Mouse (Mus musculus): Measurements from ENCODE around the gene Rpsa. TPM values are rescaled to one million over a fixed set of nuclear protein-coding genes. Genes with fewer than 3 reads are reported as not detected.
"Not testable (repeated sequence)": the region's sequence is repeated elsewhere in the genome, so short reads cannot be mapped to it uniquely, and the experiment has no call there.

Rpsa gene
- total RNA-seq (2021), result 100 to 1,000 TPM; 475 to 558 TPM
- long read RNA-seq, experiment 1, transcript Rpsa-201 (7 exons, 1,938 nt), result major isoform, 80 of 104 reads
- long read RNA-seq, experiment 1, partial matches to known transcripts, result 20 of 104 reads
- long read RNA-seq, experiment 1, other reads (novel, unspliced or antisense), result 1 of 104 reads
- long read RNA-seq, experiment 2, transcript Rpsa-201 (7 exons, 1,938 nt), result major isoform, 83 of 106 reads
- long read RNA-seq, experiment 2, partial matches to known transcripts, result 18 of 106 reads
- long read RNA-seq, experiment 2, other reads (novel, unspliced or antisense), result 1 of 106 reads

DNA sequence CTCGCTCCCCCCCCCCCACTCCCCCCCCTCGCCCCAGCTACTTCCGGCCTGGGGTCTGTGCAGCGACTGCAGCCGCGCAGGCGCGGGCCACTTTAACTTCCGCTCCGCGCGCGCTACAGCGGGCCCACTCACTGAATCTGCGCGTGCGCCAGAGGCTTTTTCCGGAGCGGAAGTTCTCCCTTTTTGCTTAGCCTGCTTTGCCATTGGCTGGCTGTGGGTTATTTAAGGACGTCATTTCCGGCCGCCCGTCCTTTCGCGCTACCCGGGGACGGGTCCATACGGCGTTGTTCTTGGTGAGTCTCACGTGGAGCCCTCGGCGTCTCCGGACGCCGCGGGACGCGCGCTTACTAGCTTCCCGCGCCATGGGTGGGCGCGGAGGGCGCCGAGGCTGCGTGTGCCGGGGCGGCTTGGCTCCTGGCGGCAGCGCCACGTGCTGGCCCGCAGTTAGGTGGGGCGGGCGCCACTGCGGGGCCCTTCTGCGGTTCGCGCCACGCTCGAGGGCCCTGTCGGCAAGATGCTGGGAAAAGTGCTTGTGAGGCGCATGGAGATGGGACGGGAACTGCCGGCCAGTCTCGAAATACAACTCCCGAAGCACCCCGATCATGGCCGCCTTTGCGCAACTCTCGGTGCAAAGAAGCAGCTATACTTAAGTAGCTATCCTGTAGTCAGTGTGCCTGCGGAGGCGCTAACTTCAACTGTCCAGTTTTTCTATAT is at the start of gene Rpsa:
Rpsa (plus strand) TSS at position 152 of the 714 bp plus-strand sequence.
- intact Hi-C loops (cut with DNase I), result loop anchor here (5.0 kb wide), 1 partner anchor 365 kb away; the partner anchor contains the start of gene Eif1b
- DNase-seq, result peak; percentile 96 to 97

DNA sequence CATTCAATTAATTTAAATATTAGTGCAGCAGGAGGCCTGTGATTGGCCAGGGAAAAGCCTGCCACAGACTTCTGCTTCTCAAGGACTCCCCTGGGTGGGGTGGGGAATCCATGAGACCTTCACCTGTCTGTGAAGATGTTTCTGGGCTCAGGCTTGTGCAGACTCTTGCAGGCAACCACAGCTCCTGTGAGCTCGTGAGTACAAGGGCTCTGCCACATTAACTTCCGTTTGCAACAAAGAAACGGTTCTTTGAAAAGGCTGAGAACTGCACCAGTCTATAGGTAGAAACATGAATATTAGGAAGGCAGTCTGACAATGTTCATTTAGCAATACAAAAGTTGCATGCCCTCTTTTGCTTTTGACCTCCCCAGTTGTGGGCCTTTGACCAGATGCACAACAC is 49.2 kb upstream of the Rpsa start:
- no peak for DNase-seq
- intact Hi-C loops (cut with DNase I), result no loop called here

DNA sequence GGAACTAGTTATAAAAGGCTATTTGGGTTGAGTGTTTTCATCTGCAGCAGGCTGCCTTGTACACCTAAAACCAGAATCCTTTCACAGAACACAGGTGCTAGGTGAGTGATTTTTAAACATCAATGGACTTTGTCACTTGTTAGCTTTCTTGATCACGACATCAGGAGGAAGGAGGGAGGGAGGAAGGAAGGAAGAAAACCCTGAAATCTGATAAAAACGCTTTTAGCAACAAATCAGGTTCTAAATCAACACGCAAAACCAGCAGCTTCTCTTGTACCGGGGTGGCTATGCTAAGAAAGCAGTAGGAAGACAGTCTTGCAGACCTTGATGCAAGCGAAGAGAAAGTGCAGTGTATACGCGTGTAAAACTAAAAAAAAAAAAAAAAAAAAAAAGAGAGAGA is 47.6 kb upstream of the Rpsa start:
- intact Hi-C loops (cut with DNase I), result no loop called here
- DNase-seq, result no peak

GRCm38 (mm10) chr9:120080546-120081108 is 46.9 kb upstream of the Rpsa start:
- peak in 1 of 2 experiments; percentile 31 for DNase-seq

DNA sequence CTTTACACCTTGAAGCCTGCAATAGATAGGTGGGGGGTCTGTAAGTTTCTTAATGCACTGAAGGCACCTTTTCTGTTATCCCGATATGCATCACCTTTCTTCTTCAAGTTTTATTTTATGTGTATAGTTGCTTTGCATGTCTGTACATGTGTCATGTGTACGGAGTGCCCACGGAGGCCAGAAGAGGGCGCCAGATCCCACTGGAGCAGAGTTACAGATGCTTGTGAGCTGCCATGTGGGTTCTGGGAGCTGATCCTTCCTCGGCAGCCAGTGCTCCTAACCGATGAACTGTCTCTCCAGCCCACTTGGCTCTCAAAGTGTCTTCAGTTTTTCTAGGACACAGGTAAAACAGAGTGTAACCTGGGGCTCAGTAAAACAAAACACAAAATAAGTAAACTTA is 46.2 kb upstream of the Rpsa start:
- intact Hi-C loops (cut with DNase I), result no loop called here
- no peak for DNase-seq

More at GRCm38 (mm10) chr9:120080546-120081108, 46.9 kb upstream of the Rpsa start:
- intact Hi-C loops (cut with DNase I), result no loop called here

DNA sequence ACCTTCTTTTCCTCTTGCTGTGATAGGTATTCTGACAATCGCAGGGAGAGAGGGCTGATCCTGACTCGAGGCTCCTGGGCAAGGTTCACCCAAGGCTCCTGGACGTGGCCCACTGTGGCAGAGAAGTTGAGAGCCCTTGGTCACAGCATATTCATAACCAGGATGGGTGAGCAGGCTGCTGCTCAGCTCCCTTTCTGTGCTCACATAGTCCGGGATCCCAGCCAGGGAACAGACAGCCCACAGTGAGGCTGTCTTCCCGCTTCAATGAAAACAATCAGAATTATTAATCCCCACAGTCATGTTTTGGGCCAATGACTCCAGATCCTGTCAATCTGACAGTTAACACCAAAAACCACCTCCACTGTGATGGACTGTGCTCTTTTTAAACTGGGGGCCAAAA is 45.5 kb upstream of the Rpsa start:
- no peak for DNase-seq
- intact Hi-C loops (cut with DNase I), result no loop called here

GRCm38 (mm10) chr9:120082691-120083090 is 44.8 kb upstream of the Rpsa start:
- DNase-seq, result no peak
- intact Hi-C loops (cut with DNase I), result no loop called here

GRCm38 (mm10) chr9:120083158-120083894 is 44.2 kb upstream of the Rpsa start:
- intact Hi-C loops (cut with DNase I), result no loop called here
- no peak for DNase-seq

- intact Hi-C loops (cut with DNase I), result no loop called here
- DNase-seq, result no peak
Measured at GRCm38 (mm10) chr9:120084406-120084805, 43.1 kb upstream of the Rpsa start.

DNA sequence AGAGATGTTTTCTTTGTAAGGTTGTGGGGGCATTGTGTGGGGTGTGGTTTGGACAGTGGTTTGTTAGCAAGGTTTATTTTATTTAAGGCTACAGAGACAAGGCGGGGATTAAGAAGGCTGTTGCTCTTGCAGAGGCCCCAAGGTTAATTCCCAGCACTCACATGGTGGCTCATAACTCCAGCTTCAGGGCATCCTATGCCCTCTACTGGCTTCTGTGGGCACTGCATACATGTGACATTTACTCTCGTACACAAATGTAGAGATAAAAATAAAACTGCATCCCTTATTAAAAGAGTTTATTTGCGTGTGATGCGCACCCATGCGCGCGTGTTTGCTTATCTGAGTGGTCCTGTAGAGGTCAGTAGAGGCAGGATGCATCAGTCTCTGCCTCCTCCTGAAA is 38.4 kb upstream of the Rpsa start:
- no peak for DNase-seq
- intact Hi-C loops (cut with DNase I), result no loop called here

GRCm38 (mm10) chr9:120091086-120091485 is 36.4 kb upstream of the Rpsa start:
- intact Hi-C loops (cut with DNase I), result no loop called here
- no peak for DNase-seq

- intact Hi-C loops (cut with DNase I), result no loop called here
- DNase-seq, result no peak
Measured at GRCm38 (mm10) chr9:120091696-120092238, 35.7 kb upstream of the Rpsa start, which contains the start of gene Ccr8. TSS of gene Ccr8 (plus strand) at chr9:120092114.

DNA sequence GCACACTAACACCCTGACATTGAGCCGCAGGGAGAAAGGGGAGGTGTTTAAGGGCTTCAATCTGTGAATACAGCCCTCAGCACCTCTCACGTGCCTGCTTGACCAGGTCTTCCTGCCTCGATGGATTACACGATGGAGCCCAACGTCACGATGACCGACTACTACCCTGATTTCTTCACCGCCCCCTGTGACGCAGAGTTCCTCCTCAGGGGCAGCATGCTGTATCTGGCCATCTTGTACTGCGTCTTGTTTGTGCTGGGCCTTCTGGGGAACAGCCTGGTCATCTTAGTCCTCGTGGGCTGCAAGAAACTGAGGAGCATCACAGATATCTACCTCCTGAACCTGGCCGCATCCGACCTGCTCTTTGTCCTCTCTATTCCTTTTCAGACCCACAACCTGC is 33.8 kb upstream of the Rpsa start:
- no peak for DNase-seq
- intact Hi-C loops (cut with DNase I), result no loop called here

DNA sequence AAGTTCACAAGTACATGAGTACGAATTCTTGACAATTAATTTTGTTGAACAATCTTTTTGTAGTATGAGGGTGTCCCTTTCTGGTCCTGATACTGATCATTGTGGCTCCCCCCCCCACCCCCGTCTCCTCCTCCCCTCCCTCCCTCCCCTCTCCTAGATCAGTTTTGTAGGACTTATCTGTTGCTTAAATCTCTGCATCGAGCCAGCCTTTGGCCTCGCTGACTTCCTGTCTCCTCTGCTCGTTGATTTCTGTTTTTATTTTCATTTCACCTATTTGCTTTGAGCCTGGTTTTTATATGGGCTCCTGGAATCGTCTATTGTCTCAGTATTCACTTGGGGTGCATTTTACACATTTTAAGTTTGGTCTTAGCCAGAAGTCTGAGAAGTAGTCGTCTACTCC is 31.6 kb upstream of the Rpsa start:
- intact Hi-C loops (cut with DNase I), result loop anchor here (5.0 kb wide), 1 partner anchor 134 kb away; no protein-coding TSS in a partner anchor
- no peak for DNase-seq

DNA sequence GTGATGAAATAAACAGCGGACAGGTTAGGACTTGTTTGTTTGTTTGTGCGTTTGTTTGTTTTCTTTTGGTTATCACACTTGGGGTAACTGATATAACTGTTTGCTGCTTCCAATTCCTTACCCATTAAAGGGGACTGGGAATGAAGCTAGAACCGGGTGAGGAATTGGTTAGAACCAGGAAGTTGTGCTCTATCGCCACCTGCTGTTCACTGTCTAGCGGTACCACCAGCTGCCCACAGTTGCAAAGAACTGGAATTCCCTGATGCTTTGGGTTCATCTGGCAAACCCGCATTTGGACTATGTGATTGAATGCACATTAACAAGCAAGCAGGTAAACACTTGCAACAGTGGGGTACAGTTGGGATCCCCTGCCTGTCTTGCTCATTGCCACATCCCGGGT is 28.8 kb upstream of the Rpsa start:
- intact Hi-C loops (cut with DNase I), result loop anchor here (2.0 to 5.0 kb wide), 2 partner anchors 70 to 136 kb away; no protein-coding TSS in a partner anchor
- peak; percentile 66 to 81 for DNase-seq

- no peak for DNase-seq
- intact Hi-C loops (cut with DNase I), result loop anchor here (2.0 to 5.0 kb wide), 2 partner anchors 71 to 137 kb away; no protein-coding TSS in a partner anchor
Measured at GRCm38 (mm10) chr9:120099304-120099703, 28.2 kb upstream of the Rpsa start.

- DNase-seq, result no peak
- intact Hi-C loops (cut with DNase I), result no loop called here
Measured at GRCm38 (mm10) chr9:120101165-120101564, 26.3 kb upstream of the Rpsa start.

GRCm38 (mm10) chr9:120108953-120109352 is 18.5 kb upstream of the Rpsa start:
- DNase-seq; intact Hi-C loops (cut with DNase I): not testable (repeated sequence)

DNA sequence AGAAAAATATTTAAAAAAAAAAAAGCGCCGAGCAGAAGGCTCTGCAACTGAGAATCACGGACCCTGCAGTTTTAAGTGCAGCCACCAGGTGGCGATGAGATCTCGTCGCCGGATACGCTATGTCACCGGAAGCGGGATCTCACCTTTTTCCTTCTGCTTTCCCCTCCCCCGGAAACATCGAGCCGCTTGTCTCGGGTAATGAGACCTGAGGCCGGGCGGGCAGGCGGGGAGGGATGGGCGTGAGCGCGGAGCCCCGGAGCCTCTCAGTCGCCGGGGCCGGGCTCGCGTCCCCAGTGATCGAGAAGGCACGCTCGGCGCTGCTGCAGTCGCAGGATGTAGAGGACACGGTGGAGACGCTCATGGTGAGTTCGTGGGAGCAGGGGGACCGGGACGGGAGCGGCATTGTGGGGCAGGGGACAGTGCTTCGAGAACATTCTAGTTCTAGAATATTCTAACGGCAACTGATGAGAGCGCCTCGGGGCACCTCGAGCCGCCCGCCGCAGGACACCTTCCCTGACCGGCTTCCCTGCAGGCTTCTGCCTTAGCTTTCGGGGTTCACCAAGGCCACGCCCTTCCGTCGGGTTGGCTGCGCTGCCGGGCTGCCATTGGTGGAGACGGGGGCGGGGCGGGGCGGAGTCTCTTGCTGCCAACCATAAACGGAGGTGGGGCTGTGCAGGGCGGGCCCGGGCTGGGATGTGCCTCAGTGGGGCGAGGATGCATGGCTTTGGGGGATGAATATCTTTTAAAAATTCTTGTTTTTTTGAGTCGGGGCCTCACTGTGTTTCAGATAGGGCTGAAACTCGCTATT is 17.1 kb upstream of the Rpsa start, which contains the start of gene Slc25a38:
Slc25a38 (plus strand) TSS at position 164 of the 808 bp plus-strand sequence.
- intact Hi-C loops (cut with DNase I), result no loop called here
- peak; percentile 94 to 95 for DNase-seq

Measured in heart, postnatal 14 days (tissue).